In the genomic region with DNA sequence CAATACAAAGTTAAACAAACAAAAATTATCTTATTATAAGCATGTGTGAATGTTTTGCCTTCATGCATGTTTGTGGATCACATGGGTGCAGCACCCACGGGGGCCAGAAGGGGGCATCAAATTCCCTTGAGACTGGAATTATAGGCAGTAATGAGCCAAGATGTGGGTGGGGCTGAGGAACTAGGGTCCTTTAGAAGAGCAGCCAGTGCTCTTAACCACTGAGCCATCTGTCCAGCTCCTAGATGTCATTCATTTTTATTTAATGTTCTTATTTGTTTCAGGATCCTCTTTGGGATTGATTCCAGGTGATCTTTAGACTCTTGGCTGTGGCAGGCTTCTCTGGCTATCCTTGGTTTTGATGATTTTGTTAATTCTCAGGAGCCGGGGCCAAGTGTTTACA, we compare ENCODE assay signal across 13 mouse cellular contexts. TPM values are rescaled to one million over a fixed set of nuclear protein-coding genes. Genes with fewer than 3 reads are reported as not detected.
DNase-seq lines count a peak whose midpoint lies in the region; ATAC-seq lines count a peak whose summit lies in the region.
"Had no signal": no experiment of that assay in that cellular context is flagged by ENCODE, and none has a peak within 500 bp of the region (broad histone marks: within the 10 kb centered on the region; RNA-seq: fewer than 3 reads in every experiment).

No protein-coding gene starts in this region.

- DNase-seq in heart, adult 11 months = peak; percentile 85
- DNase-seq in heart, postnatal 10 days = no peak
- peak; percentile 13 for DNase-seq in 3T3-L1 (ENCODE audit: low read depth, low spot score)
- DNase-seq in R1 (ENCODE audit: low read depth, low spot score) = peak; percentile 79
- DNase-seq in liver, embryonic 13.5 days = peak; percentile 46
- DNase-seq in right cerebral cortex, adult 18-20 months = no peak
- DNase-seq in forebrain, embryonic 14.5 days (ENCODE audit: low spot score) = no peak

- no peak overlapping the region for H3K4me2 ChIP-seq in liver, embryonic 13.5 days
- H3K4me2 ChIP-seq in forebrain, embryonic 14.5 days (ENCODE audit: low read length) = no peak overlapping the region
- H3K4me2 ChIP-seq: heart, embryonic 13.5 days; neural tube, embryonic 12.5 days; stomach, embryonic 15.5 days had no signal

- H3K27ac ChIP-seq in liver, embryonic 13.5 days = no peak overlapping the region
- no peak overlapping the region for H3K27ac ChIP-seq in forebrain, embryonic 14.5 days (ENCODE audit: low read depth, low read length)
- H3K27ac ChIP-seq: heart, embryonic 13.5 days; neural tube, embryonic 12.5 days; stomach, embryonic 15.5 days had no signal

- H3K9ac ChIP-seq in liver, embryonic 13.5 days = no peak overlapping the region
- H3K9ac ChIP-seq in forebrain, embryonic 14.5 days (ENCODE audit: low read length) = no peak overlapping the region
- H3K9ac ChIP-seq: heart, embryonic 13.5 days; neural tube, embryonic 12.5 days; stomach, embryonic 15.5 days had no signal

- H3K36me3 ChIP-seq in liver, embryonic 13.5 days = no peaks in the 10 kb centered on the region
- H3K36me3 ChIP-seq in forebrain, embryonic 14.5 days (ENCODE audit: control insufficient read depth, insufficient read depth, low read length) = no peaks in the 10 kb centered on the region
- H3K36me3 ChIP-seq: heart, embryonic 13.5 days; neural tube, embryonic 12.5 days; stomach, embryonic 15.5 days had no signal

- 43% methylated on average over 2 of the region's 2 CpGs for WGBS in liver, embryonic 13.5 days (ENCODE audit: insufficient replicate concordance)
- 52% methylated on average over 2 of the region's 2 CpGs for WGBS in forebrain, embryonic 14.5 days

- no peaks in the 10 kb centered on the region for H3K9me3 ChIP-seq in liver, embryonic 13.5 days (replicated peaks)
- H3K9me3 ChIP-seq in forebrain, embryonic 14.5 days (replicated peaks; ENCODE audit: control insufficient read depth, low read length) = no peaks in the 10 kb centered on the region
- H3K9me3 ChIP-seq: heart, embryonic 13.5 days; neural tube, embryonic 12.5 days; stomach, embryonic 15.5 days had no signal

- ATAC-seq in liver, embryonic 13.5 days (ENCODE audit: low read depth) = no peak
- ATAC-seq in erythroblast, adult 5-6 weeks (replicated peaks; ENCODE audit: low FRiP score, poor library complexity, severe bottlenecking) = no peak
- ATAC-seq in forebrain, embryonic 14.5 days = no peak

- no peaks in the 10 kb centered on the region for H3K4me1 ChIP-seq in liver, embryonic 13.5 days (replicated peaks)
- no peaks in the 10 kb centered on the region for H3K4me1 ChIP-seq in forebrain, embryonic 14.5 days (ENCODE audit: control insufficient read depth, insufficient read depth, low read length)
- H3K4me1 ChIP-seq: heart, embryonic 13.5 days; neural tube, embryonic 12.5 days; stomach, embryonic 15.5 days had no signal

- intact Hi-C loops in heart, postnatal 10 days (cut with DNase I) = no loop called here

- peaks cover 13% of the 10 kb centered on the region for H3K27me3 ChIP-seq in liver, embryonic 13.5 days
- no peaks in the 10 kb centered on the region for H3K27me3 ChIP-seq in forebrain, embryonic 14.5 days (replicated peaks; ENCODE audit: control insufficient read depth, insufficient read depth, low read length)
- H3K27me3 ChIP-seq: neural tube, embryonic 12.5 days; stomach, embryonic 15.5 days had no signal

- no peak overlapping the region for H3K4me3 ChIP-seq in liver, embryonic 13.5 days (replicated peaks)
- H3K4me3 ChIP-seq in forebrain, embryonic 14.5 days (ENCODE audit: low read depth, low read length) = no peak overlapping the region
- H3K4me3 ChIP-seq: heart, embryonic 13.5 days; neural tube, embryonic 12.5 days; stomach, embryonic 15.5 days had no signal

RNA-seq across cellular contexts. Expression of a gene that starts 0.4 kb away (rescaled TPM):
- not detected for total RNA-seq in heart, postnatal 10 days (2021)
- polyA plus RNA-seq in liver, embryonic 13.5 days (2015; fragmentation: Nextera tagmentation; extraction: Ambion mirVana) = 0.17 and 0.22 TPM in 2 replicates
- total RNA-seq in erythroblast, adult 5-6 weeks (2015; ENCODE audit: low replicate concordance) = not detected in 2 replicates
- not detected in 2 replicates for total RNA-seq in erythroblast, adult 5-6 weeks (2017; ENCODE audit: low replicate concordance)
- 0.19 TPM in 1 of 2 replicates, not detected in the other for polyA plus RNA-seq in forebrain, embryonic 14.5 days (2014; fragmentation: Nextera tagmentation; extraction: Ambion mirVana)
- polyA plus RNA-seq: heart, embryonic 13.5 days; neural tube, embryonic 12.5 days; stomach, embryonic 15.5 days had no signal

RNA-seq across cellular contexts. Expression of a gene that starts 4.7 kb away (rescaled TPM):
- total RNA-seq in heart, postnatal 10 days (2021) = not detected
- 0.10 TPM in 1 of 2 replicates, not detected in the other for polyA plus RNA-seq in liver, embryonic 13.5 days (2015; fragmentation: Nextera tagmentation; extraction: Ambion mirVana)
- not detected in 2 replicates for total RNA-seq in erythroblast, adult 5-6 weeks (2015; ENCODE audit: low replicate concordance)
- total RNA-seq in erythroblast, adult 5-6 weeks (2017; ENCODE audit: low replicate concordance) = not detected in 2 replicates
- not detected in 2 replicates for polyA plus RNA-seq in forebrain, embryonic 14.5 days (2014; fragmentation: Nextera tagmentation; extraction: Ambion mirVana)
- polyA plus RNA-seq: embryonic facial prominence, embryonic 14.5 days; heart, embryonic 13.5 days; limb, embryonic 14.5 days; neural tube, embryonic 12.5 days; stomach, embryonic 15.5 days had no signal

RNA-seq across cellular contexts. Expression of a gene that starts 20.2 kb away (rescaled TPM):
- total RNA-seq in heart, postnatal 10 days (2021) = 10 to 100 TPM in 1 of 2 experiments, 1 to 10 TPM in 1; 8.2 to 10.3 TPM
- 16.7 and 18.4 TPM in 2 replicates for polyA plus RNA-seq in liver, embryonic 13.5 days (2015; fragmentation: Nextera tagmentation; extraction: Ambion mirVana)
- total RNA-seq in erythroblast, adult 5-6 weeks (2015; ENCODE audit: low replicate concordance) = 2.9 and 3.3 TPM in 2 replicates
- total RNA-seq in erythroblast, adult 5-6 weeks (2017; ENCODE audit: low replicate concordance) = 1.5 and 6.7 TPM in 2 replicates
- 27.5 and 28.9 TPM in 2 replicates for polyA plus RNA-seq in forebrain, embryonic 14.5 days (2014; fragmentation: Nextera tagmentation; extraction: Ambion mirVana)

RNA-seq across cellular contexts. Expression of a gene that starts 34.7 kb away (rescaled TPM):
- total RNA-seq in heart, postnatal 10 days (2021) = 10 to 100 TPM; 35.9 to 44.5 TPM
- 20.7 and 21.7 TPM in 2 replicates for polyA plus RNA-seq in liver, embryonic 13.5 days (2015; fragmentation: Nextera tagmentation; extraction: Ambion mirVana)
- total RNA-seq in erythroblast, adult 5-6 weeks (2015; ENCODE audit: low replicate concordance) = 31.6 and 44.6 TPM in 2 replicates
- 12.1 and 40.8 TPM in 2 replicates for total RNA-seq in erythroblast, adult 5-6 weeks (2017; ENCODE audit: low replicate concordance)
- 29.2 and 29.3 TPM in 2 replicates for polyA plus RNA-seq in forebrain, embryonic 14.5 days (2014; fragmentation: Nextera tagmentation; extraction: Ambion mirVana)

Comparison
In these comparisons a context has a peak if more than half of its experiments do, and no peak if none do; other contexts are left out.
1. DNase-seq: peak in heart, adult 11 months (single experiment), 3T3-L1 (single experiment), R1 (single experiment) and liver, embryonic 13.5 days (single experiment); none in heart, postnatal 10 days (0 of 2), right cerebral cortex, adult 18-20 months (single experiment) and forebrain, embryonic 14.5 days (single experiment).